Mouse (Mus musculus): ENCODE data around the gene Clcn5. TPM values are rescaled to one million over a fixed set of nuclear protein-coding genes. Genes with fewer than 3 reads are reported as not detected.

The Clcn5 gene
- 5.3 and 5.9 TPM in 2 replicates for polyA plus RNA-seq (2012; rRNA removed)

DNA sequence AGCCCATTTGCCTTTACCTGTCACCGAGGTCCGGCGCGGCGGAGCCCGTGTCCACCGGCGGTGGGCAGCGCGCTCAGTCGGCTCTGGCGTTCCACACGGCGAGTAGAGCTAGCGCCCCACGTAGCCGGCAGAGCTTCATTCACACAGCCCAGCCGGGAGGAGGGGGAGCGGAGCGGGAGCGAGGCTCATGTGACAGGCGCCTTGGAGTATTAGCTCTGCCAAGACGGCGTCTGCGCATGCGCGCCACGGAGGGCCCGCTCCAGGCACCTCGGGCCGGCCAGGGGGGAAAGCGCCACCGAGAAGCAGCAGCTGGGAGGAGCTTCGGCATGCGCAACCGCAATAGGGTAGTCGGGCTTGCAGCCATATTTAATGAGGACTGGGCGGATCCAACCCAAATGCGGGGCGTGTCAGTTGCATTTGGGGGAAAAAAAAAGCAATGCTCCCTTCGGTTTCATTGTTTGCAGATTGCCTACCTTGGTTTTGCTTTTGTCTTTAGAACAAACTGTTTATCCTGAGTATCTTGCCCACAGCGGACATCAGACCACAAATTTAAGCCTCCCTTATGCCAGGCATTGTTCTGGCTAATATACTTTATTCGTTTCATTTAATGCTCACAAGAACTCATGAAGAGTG is at the start of gene Clcn5:
Gene Clcn5 (minus strand): TSS at position 270 of the 633 bp plus-strand sequence.

Other genes with a start within 250 kb of the Clcn5 start
- 4.4 and 4.9 TPM in 2 replicates for gene Usp27x, start 56.5 kb upstream of the Clcn5 start, polyA plus RNA-seq (2012; rRNA removed)

Data from ovary, adult 2 months (tissue).